Mouse (Mus musculus): ENCODE results near the gene Camk1g. TPM values are rescaled to one million over a fixed set of nuclear protein-coding genes. Genes with fewer than 3 reads are reported as not detected.

Camk1g gene
- polyA plus RNA-seq, 1 experiment from 2014 or later, result 0.86 TPM

Other genes with a start within 250 kb of the Camk1g start
- 4.4 and 5.4 TPM in 2 replicates for gene Diexf, start 240.0 kb downstream of the Camk1g start, polyA plus RNA-seq (2016; fragmentation: Nextera tagmentation; extraction: Ambion mirVana)
- 2.6 and 2.8 TPM in 2 replicates for gene Irf6, start 217.2 kb downstream of the Camk1g start, polyA plus RNA-seq (2016; fragmentation: Nextera tagmentation; extraction: Ambion mirVana)
- gene A130010J15Rik, start 202.3 kb downstream of the Camk1g start, polyA plus RNA-seq (2016; fragmentation: Nextera tagmentation; extraction: Ambion mirVana), result 6.9 and 7.7 TPM in 2 replicates
- gene Traf3ip3, start 168.6 kb downstream of the Camk1g start, polyA plus RNA-seq (2016; fragmentation: Nextera tagmentation; extraction: Ambion mirVana), result 7.0 and 8.6 TPM in 2 replicates
- 0.04 and 0.25 TPM in 2 replicates for gene Lamb3, start 162.6 kb downstream of the Camk1g start, polyA plus RNA-seq (2016; fragmentation: Nextera tagmentation; extraction: Ambion mirVana)
- 0.89 and 1.2 TPM in 2 replicates for gene Hsd11b1, start 106.2 kb downstream of the Camk1g start, polyA plus RNA-seq (2016; fragmentation: Nextera tagmentation; extraction: Ambion mirVana)
- 23.8 and 27.0 TPM in 2 replicates for gene G0s2, start 97.1 kb downstream of the Camk1g start, polyA plus RNA-seq (2016; fragmentation: Nextera tagmentation; extraction: Ambion mirVana)

Data from liver, embryonic 12.5 days (tissue).